Mouse (Mus musculus): Measurements from ENCODE around the gene Nmur1. TPM values are rescaled to one million over a fixed set of nuclear protein-coding genes. Genes with fewer than 3 reads are reported as not detected.
A peak's percentile ranks its signal among the peaks of the same experiment; 100 is the strongest.

Nmur1 gene
- polyA plus RNA-seq, 1 experiment from 2014 or later, result not detected

GRCm38 (mm10) chr1:86406914-86407313, 19.1 kb downstream of the Nmur1 start:
- H3K4me1 ChIP-seq (ENCODE audit: control insufficient read depth, insufficient read depth, low read length), result peaks cover 7% of the 10 kb centered on the region
- H3K9ac ChIP-seq (ENCODE audit: low read length), result no peak overlapping the region
- H3K27me3 ChIP-seq (ENCODE audit: control insufficient read depth, insufficient read depth, low read length), result no peaks in the 10 kb centered on the region
- peak overlapping the region; percentile 31 for H3K27ac ChIP-seq (ENCODE audit: low read length)
- H3K4me2 ChIP-seq (ENCODE audit: low read depth, low read length), result no peak overlapping the region
- H3K9me3 ChIP-seq (replicated peaks; ENCODE audit: control insufficient read depth, low read length), result peaks cover 5% of the 10 kb centered on the region; the same call in 1 of the 2 replicates
- no peak for ATAC-seq (replicated peaks; ENCODE audit: extremely low read depth, insufficient read depth, low FRiP score)
- WGBS, result 41% methylated on average over 8 of the region's 8 CpGs
- H3K36me3 ChIP-seq (ENCODE audit: control insufficient read depth, insufficient read depth), result no peaks in the 10 kb centered on the region
- H3K4me3 ChIP-seq (ENCODE audit: low read length), result no peak overlapping the region

- no peaks in the 10 kb centered on the region for H3K36me3 ChIP-seq (ENCODE audit: control insufficient read depth, insufficient read depth)
- H3K4me3 ChIP-seq (ENCODE audit: low read length), result no peak overlapping the region
- H3K27me3 ChIP-seq (ENCODE audit: control insufficient read depth, insufficient read depth, low read length), result no peaks in the 10 kb centered on the region
- 58% methylated on average over 4 of the region's 4 CpGs for WGBS
- peaks cover 5% of the 10 kb centered on the region; the same call in 1 of the 2 replicates for H3K9me3 ChIP-seq (replicated peaks; ENCODE audit: control insufficient read depth, low read length)
- H3K27ac ChIP-seq (ENCODE audit: low read length), result no peak overlapping the region; the same call in 1 of the 2 replicates
- no peak for ATAC-seq (replicated peaks; ENCODE audit: extremely low read depth, insufficient read depth, low FRiP score)
- H3K9ac ChIP-seq (ENCODE audit: low read length), result no peak overlapping the region
- H3K4me2 ChIP-seq (ENCODE audit: low read depth, low read length), result no peak overlapping the region
- peaks cover 7% of the 10 kb centered on the region for H3K4me1 ChIP-seq (ENCODE audit: control insufficient read depth, insufficient read depth, low read length)
Observed at GRCm38 (mm10) chr1:86406313-86406712, 19.7 kb downstream of the Nmur1 start.

- Histone ChIP-seq H3K4me3 (ENCODE audit: low read length) (no peak overlapping the region), H3K4me1 (ENCODE audit: control insufficient read depth, insufficient read depth, low read length) (peaks cover 11% of the 10 kb centered on the region), H3K36me3 (ENCODE audit: control insufficient read depth, insufficient read depth) (no peaks in the 10 kb centered on the region), H3K9ac (ENCODE audit: low read length) (no peak overlapping the region), H3K27me3 (ENCODE audit: control insufficient read depth, insufficient read depth, low read length) (no peaks in the 10 kb centered on the region), H3K9me3 (replicated peaks; ENCODE audit: control insufficient read depth, low read length) (peaks cover 5% of the 10 kb centered on the region; the same call in 1 of the 2 replicates), H3K27ac (ENCODE audit: low read length) (no peak overlapping the region), H3K4me2 (ENCODE audit: low read depth, low read length) (no peak overlapping the region)
- ATAC-seq (replicated peaks; ENCODE audit: extremely low read depth, insufficient read depth, low FRiP score), result no peak
- 55% methylated on average over 5 of the region's 5 CpGs for WGBS
Observed at GRCm38 (mm10) chr1:86404834-86405233, 21.2 kb downstream of the Nmur1 start.

- H3K4me3 ChIP-seq (ENCODE audit: low read length), result no peak overlapping the region
- H3K4me1 ChIP-seq (ENCODE audit: control insufficient read depth, insufficient read depth, low read length), result peaks cover 4% of the 10 kb centered on the region; the same call in 1 of the 2 replicates
- no peaks in the 10 kb centered on the region for H3K36me3 ChIP-seq (ENCODE audit: control insufficient read depth, insufficient read depth)
- H3K9me3 ChIP-seq (replicated peaks; ENCODE audit: control insufficient read depth, low read length), result peaks cover 5% of the 10 kb centered on the region; the same call in 1 of the 2 replicates
- no peak overlapping the region for H3K4me2 ChIP-seq (ENCODE audit: low read depth, low read length)
- 54% methylated on average over 8 of the region's 8 CpGs for whole genome bisulfite sequencing
- no peak overlapping the region for H3K9ac ChIP-seq (ENCODE audit: low read length)
- H3K27me3 ChIP-seq (ENCODE audit: control insufficient read depth, insufficient read depth, low read length), result no peaks in the 10 kb centered on the region
- no peak overlapping the region for H3K27ac ChIP-seq (ENCODE audit: low read length)
- ATAC-seq (replicated peaks; ENCODE audit: extremely low read depth, insufficient read depth, low FRiP score), result no peak
Observed at GRCm38 (mm10) chr1:86400096-86400754, 25.8 kb downstream of the Nmur1 start.

- Histone ChIP-seq H3K36me3 (ENCODE audit: control insufficient read depth, insufficient read depth) (no peaks in the 10 kb centered on the region), H3K4me1 (ENCODE audit: control insufficient read depth, insufficient read depth, low read length) (peaks cover 4% of the 10 kb centered on the region; the same call in 1 of the 2 replicates), H3K9ac (ENCODE audit: low read length) (no peak overlapping the region), H3K27ac (ENCODE audit: low read length) (no peak overlapping the region), H3K4me2 (ENCODE audit: low read depth, low read length) (no peak overlapping the region), H3K4me3 (ENCODE audit: low read length) (no peak overlapping the region), H3K9me3 (replicated peaks; ENCODE audit: control insufficient read depth, low read length) (no peaks in the 10 kb centered on the region), H3K27me3 (ENCODE audit: control insufficient read depth, insufficient read depth, low read length) (no peaks in the 10 kb centered on the region)
- no peak for ATAC-seq (replicated peaks; ENCODE audit: extremely low read depth, insufficient read depth, low FRiP score)
- 68% methylated on average over 3 of the region's 3 CpGs for WGBS
Observed at GRCm38 (mm10) chr1:86399322-86399721, 26.7 kb downstream of the Nmur1 start.

- Histone ChIP-seq H3K36me3 (ENCODE audit: control insufficient read depth, insufficient read depth) (no peaks in the 10 kb centered on the region), H3K27ac (ENCODE audit: low read length) (no peak overlapping the region), H3K4me3 (ENCODE audit: low read length) (no peak overlapping the region), H3K4me1 (ENCODE audit: control insufficient read depth, insufficient read depth, low read length) (peaks cover 8% of the 10 kb centered on the region; the same call in 1 of the 2 replicates), H3K4me2 (ENCODE audit: low read depth, low read length) (no peak overlapping the region), H3K27me3 (ENCODE audit: control insufficient read depth, insufficient read depth, low read length) (no peaks in the 10 kb centered on the region), H3K9me3 (replicated peaks; ENCODE audit: control insufficient read depth, low read length) (no peaks in the 10 kb centered on the region), H3K9ac (ENCODE audit: low read length) (no peak overlapping the region)
- ATAC-seq (replicated peaks; ENCODE audit: extremely low read depth, insufficient read depth, low FRiP score), result no peak
- WGBS, result 49% methylated on average over 7 of the region's 7 CpGs
Observed at GRCm38 (mm10) chr1:86398222-86398621, 27.8 kb downstream of the Nmur1 start.

- no peak overlapping the region for H3K9ac ChIP-seq (ENCODE audit: low read length)
- no peak overlapping the region for H3K4me2 ChIP-seq (ENCODE audit: low read depth, low read length)
- no peak overlapping the region for H3K4me3 ChIP-seq (ENCODE audit: low read length)
- H3K9me3 ChIP-seq (replicated peaks; ENCODE audit: control insufficient read depth, low read length), result no peaks in the 10 kb centered on the region
- ATAC-seq (replicated peaks; ENCODE audit: extremely low read depth, insufficient read depth, low FRiP score), result no peak
- peaks cover 8% of the 10 kb centered on the region; the same call in 1 of the 2 replicates for H3K4me1 ChIP-seq (ENCODE audit: control insufficient read depth, insufficient read depth, low read length)
- H3K27me3 ChIP-seq (ENCODE audit: control insufficient read depth, insufficient read depth, low read length), result no peaks in the 10 kb centered on the region
- no peak overlapping the region for H3K27ac ChIP-seq (ENCODE audit: low read length)
- H3K36me3 ChIP-seq (ENCODE audit: control insufficient read depth, insufficient read depth), result no peaks in the 10 kb centered on the region
- 76% methylated on average over 8 of the region's 8 CpGs for WGBS
Observed at GRCm38 (mm10) chr1:86397621-86398020, 28.4 kb downstream of the Nmur1 start.

GRCm38 (mm10) chr1:86395897-86396296, 30.1 kb downstream of the Nmur1 start:
- no peak overlapping the region for H3K4me2 ChIP-seq (ENCODE audit: low read depth, low read length)
- peaks cover 8% of the 10 kb centered on the region; the same call in 1 of the 2 replicates for H3K4me1 ChIP-seq (ENCODE audit: control insufficient read depth, insufficient read depth, low read length)
- no peak overlapping the region for H3K27ac ChIP-seq (ENCODE audit: low read length)
- no peak overlapping the region for H3K4me3 ChIP-seq (ENCODE audit: low read length)
- H3K9ac ChIP-seq (ENCODE audit: low read length), result no peak overlapping the region
- no peaks in the 10 kb centered on the region for H3K36me3 ChIP-seq (ENCODE audit: control insufficient read depth, insufficient read depth)
- no peaks in the 10 kb centered on the region for H3K27me3 ChIP-seq (ENCODE audit: control insufficient read depth, insufficient read depth, low read length)
- H3K9me3 ChIP-seq (replicated peaks; ENCODE audit: control insufficient read depth, low read length), result no peaks in the 10 kb centered on the region
- no peak for ATAC-seq (replicated peaks; ENCODE audit: extremely low read depth, insufficient read depth, low FRiP score)
- 68% methylated on average over 7 of the region's 7 CpGs for WGBS

GRCm38 (mm10) chr1:86394246-86394645, 31.8 kb downstream of the Nmur1 start:
- WGBS, result 76% methylated on average over 3 of the region's 3 CpGs
- Histone ChIP-seq H3K9ac (ENCODE audit: low read length) (no peak overlapping the region), H3K27ac (ENCODE audit: low read length) (no peak overlapping the region), H3K4me2 (ENCODE audit: low read depth, low read length) (no peak overlapping the region), H3K4me3 (ENCODE audit: low read length) (no peak overlapping the region), H3K9me3 (replicated peaks; ENCODE audit: control insufficient read depth, low read length) (no peaks in the 10 kb centered on the region), H3K27me3 (ENCODE audit: control insufficient read depth, insufficient read depth, low read length) (no peaks in the 10 kb centered on the region), H3K36me3 (ENCODE audit: control insufficient read depth, insufficient read depth) (no peaks in the 10 kb centered on the region), H3K4me1 (ENCODE audit: control insufficient read depth, insufficient read depth, low read length) (peaks cover 4% of the 10 kb centered on the region; the same call in 1 of the 2 replicates)
- ATAC-seq (replicated peaks; ENCODE audit: extremely low read depth, insufficient read depth, low FRiP score), result no peak

Data from heart, embryonic 16.5 days (tissue).